Mouse (Mus musculus) ES-CJ7 (cell line): ENCODE results near the gene Gm5039.
"Not testable (repeated sequence)": the region's sequence is repeated elsewhere in the genome, so short reads cannot be mapped to it uniquely, and the experiment has no call there.

Experiments used
- DNase-seq: peaks from one replicate; pipeline ENCODE4 v3.0.0; 2011; ENCODE audit warnings: low read depth, low spot score

Gm5039 gene

GRCm38 (mm10) chr12:88323926-88324325 lies at the start of gene Gm5039:
Gene Gm5039 (minus strand): TSS chr12:88324026.
- not testable (repeated sequence) for DNase-seq

GRCm38 (mm10) chr12:88372018-88372417 lies 48.2 kb upstream of the Gm5039 start:
- DNase-seq: no peak

GRCm38 (mm10) chr12:88370321-88370720 lies 46.5 kb upstream of the Gm5039 start:
- not testable (repeated sequence) for DNase-seq

- DNase-seq: not testable (repeated sequence)
These were observed 45.9 kb upstream of the Gm5039 start for GRCm38 (mm10) chr12:88369690-88370089.

- no peak for DNase-seq
These were observed 44.8 kb upstream of the Gm5039 start for GRCm38 (mm10) chr12:88368618-88369017.

- DNase-seq: no peak
These were observed 43.8 kb upstream of the Gm5039 start for GRCm38 (mm10) chr12:88367673-88368072.

- no peak for DNase-seq
These were observed 37.3 kb upstream of the Gm5039 start for GRCm38 (mm10) chr12:88361120-88361445.

- DNase-seq: peak; percentile 81
These were observed 36.8 kb upstream of the Gm5039 start, which contains the start of gene Adck1 for GRCm38 (mm10) chr12:88360441-88361119. Gene Adck1 (plus strand): TSS chr12:88360554.

GRCm38 (mm10) chr12:88354182-88354702 lies 30.4 kb upstream of the Gm5039 start:
- DNase-seq: peak; percentile 43

GRCm38 (mm10) chr12:88341286-88341685 lies 17.5 kb upstream of the Gm5039 start:
- DNase-seq: peak; percentile 56

- not testable (repeated sequence) for DNase-seq
These were observed 13.0 kb upstream of the Gm5039 start for GRCm38 (mm10) chr12:88336662-88337413.

- no peak for DNase-seq
These were observed 9.3 kb downstream of the Gm5039 start for GRCm38 (mm10) chr12:88314556-88314955.

- DNase-seq: not testable (repeated sequence)
These were observed 26.7 kb downstream of the Gm5039 start for GRCm38 (mm10) chr12:88297171-88297570.

- DNase-seq: not testable (repeated sequence)
These were observed 30.7 kb downstream of the Gm5039 start for GRCm38 (mm10) chr12:88293082-88293481.

- not testable (repeated sequence) for DNase-seq
These were observed 38.6 kb downstream of the Gm5039 start for GRCm38 (mm10) chr12:88285224-88285623.

- DNase-seq: not testable (repeated sequence)
These were observed 49.4 kb downstream of the Gm5039 start, which contains the start of gene Gm5662 for GRCm38 (mm10) chr12:88274400-88274799. Gene Gm5662 (minus strand): TSS chr12:88274500.
